Mouse (Mus musculus): Measurements from ENCODE around the gene Arhgap10.

Gene Arhgap10

DNA sequence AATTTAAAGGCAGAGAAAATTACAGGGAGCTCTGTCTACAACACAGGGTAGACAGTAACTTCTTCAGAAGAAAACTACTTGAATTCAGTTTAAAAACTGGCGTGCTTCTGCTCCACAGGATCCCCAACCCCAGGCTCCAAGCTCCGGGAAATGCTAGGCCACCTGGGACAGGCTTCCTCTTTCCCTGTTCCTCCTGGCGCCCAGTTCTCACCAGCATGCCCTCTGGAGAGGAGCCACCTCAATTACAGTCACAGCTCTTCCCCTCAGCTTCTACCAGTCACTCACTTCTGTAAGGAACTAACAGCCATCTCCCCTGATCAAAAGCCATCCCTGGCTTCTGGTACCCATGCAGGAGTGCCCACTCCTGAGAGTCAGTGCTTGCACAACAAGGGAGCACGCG, 32.9 kb downstream of the Arhgap10 start:
- no peak for DNase-seq (ENCODE audit: low spot score)

- DNase-seq (ENCODE audit: low spot score), result no peak
Observed at GRCm38 (mm10) chr8:77484266-77484665, 33.5 kb downstream of the Arhgap10 start.

DNA sequence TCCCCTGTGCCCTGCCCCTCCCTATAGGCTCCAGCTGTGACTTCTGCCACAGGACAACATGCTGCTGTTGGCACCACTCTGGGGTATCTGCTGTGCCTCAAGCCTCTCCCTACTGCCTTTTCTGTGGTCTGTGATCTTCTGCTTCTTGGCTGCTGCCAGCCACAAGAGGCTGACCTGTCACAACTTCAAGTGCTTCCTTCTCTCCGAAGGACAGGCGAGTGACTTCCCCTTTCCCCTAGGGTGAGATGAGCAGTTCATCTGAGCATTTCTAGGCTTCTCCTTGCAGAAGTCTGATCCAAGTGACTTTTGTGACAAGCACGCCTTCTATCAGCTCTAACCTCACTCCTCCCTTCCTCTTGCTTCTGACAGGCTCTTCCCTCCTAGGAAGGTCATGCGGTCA, 34.1 kb downstream of the Arhgap10 start:
- no peak for DNase-seq (ENCODE audit: low spot score)

- DNase-seq (ENCODE audit: low spot score), result no peak
Observed at GRCm38 (mm10) chr8:77481791-77482190, 36.0 kb downstream of the Arhgap10 start.

DNA sequence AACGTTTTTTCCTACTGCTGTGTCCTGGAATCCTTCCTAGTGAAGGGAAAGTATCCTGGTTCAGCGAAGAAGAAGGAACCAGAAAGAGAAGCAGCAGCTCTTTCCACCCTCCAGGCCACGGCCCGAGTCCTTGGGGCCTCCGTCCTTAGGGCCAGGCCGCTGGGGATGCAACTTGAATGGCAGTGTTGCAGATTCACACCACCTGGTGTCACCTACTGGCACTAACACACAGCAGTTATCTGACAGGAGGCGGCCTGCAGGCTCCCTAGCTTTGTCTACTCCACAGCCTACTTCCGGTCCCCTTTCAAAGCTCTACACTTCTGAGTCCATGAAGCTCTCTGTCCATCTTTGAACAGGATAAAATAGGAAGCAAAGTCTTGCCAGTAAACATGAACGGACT, 37.8 kb downstream of the Arhgap10 start:
- DNase-seq (ENCODE audit: low spot score), result no peak

GRCm38 (mm10) chr8:77478913-77479273, 38.9 kb downstream of the Arhgap10 start:
- DNase-seq (ENCODE audit: low spot score), result no peak

GRCm38 (mm10) chr8:77478155-77478912, 39.4 kb downstream of the Arhgap10 start:
- no peak for DNase-seq (ENCODE audit: low spot score)

DNA sequence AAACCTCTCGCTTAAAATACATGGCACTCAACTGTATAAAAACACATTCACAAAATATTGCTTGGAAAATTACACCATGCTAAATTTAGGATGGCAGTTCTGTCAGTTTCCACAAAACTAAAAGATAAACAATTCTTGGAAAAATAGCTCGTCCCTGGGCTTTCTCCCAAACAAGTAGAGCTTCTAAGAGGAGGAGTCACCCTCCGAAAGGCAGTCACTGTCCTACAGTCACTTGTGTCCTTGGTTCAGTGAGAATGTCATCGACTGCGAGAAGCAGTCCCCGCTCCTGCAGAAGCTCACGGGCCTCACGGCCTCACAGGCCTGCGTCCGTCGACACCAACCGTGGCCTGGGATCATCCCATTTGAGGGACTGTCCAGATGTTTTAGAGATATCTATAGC, 40.1 kb downstream of the Arhgap10 start:
- no peak for DNase-seq (ENCODE audit: low spot score)

DNA sequence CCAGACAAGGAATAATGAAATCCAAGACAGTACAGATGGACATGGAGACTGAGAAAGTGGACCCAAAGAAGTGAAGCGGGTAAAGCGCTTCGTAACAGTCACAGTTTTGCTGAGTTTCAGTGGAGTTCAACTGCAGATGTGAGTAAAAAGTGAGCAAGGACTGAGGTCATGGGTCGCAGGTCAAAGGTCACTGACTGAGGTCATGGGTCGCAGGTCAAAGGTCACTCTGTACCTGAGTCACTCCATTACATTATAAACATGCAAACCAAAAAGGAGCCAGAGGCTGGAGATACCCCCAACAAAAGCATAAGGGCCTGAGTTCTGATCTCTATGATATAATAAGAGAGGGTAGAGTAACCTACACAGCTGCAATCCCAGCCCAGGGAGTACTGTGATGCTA, 43.1 kb downstream of the Arhgap10 start:
- no peak for DNase-seq (ENCODE audit: low spot score)

GRCm38 (mm10) chr8:77473773-77474172, 44.0 kb downstream of the Arhgap10 start:
- DNase-seq (ENCODE audit: low spot score), result no peak

- DNase-seq (ENCODE audit: low spot score), result no peak
Observed at GRCm38 (mm10) chr8:77473373-77473772, 44.4 kb downstream of the Arhgap10 start.

DNA sequence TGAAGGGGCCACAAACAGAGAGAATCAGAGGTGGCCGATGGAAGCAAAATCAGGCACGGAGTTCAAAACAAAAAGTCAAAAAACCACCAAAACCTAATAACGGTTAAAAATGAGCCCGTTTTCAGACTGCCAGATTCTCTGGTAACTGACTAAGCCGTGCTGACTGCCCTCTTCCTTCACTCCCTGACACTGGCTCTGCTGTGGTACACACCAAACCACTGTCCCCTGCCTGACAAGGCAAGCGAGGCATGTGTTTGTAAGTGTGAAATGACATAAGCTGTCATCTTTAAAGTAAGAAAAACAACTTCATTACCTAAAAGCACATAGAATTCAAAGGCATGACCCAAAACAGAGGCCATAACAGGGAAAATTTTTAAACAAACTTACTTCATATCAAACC, 56.4 kb downstream of the Arhgap10 start:
- DNase-seq (ENCODE audit: low spot score), result no peak

- no peak for DNase-seq (ENCODE audit: low spot score)
Observed at GRCm38 (mm10) chr8:77460363-77460762, 57.4 kb downstream of the Arhgap10 start.

DNA sequence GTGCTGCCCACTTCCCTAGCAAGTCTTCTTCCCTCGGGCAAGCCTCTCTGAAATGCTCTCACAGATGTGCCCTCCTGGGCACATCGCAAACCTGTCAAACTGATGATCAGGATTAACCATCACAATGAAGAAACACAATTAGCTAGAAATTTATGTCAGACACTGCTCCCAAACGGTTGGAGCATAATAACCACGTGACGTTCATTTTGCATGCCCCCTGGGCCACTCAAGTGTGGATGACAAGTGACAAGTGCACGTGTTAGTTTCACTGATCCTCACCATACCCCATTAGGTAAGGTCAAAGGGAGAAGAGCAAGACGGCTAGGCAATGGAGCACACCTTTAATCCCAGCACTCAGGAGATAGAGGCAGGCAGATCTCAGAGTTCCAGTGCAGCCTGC, 58.1 kb downstream of the Arhgap10 start:
- DNase-seq (ENCODE audit: low spot score), result no peak

DNA sequence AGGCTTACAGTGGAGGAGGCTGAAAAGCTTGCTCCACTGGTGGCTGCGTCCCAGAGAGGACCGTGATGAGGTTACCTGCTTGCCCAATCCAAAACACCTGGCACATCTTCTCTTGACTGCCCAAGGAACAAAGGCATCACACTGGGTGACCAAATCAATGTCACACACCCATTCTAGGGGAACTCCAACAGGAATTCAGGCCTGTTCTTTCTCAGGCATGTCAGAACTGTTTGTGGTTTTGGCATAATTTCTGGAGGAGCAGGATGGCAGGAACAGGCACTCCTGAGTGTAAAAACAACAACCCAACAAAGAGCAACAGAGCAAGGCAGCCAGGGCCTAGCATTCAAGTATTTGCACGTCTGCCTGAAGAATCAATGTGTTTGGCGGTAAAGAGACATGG, 59.2 kb downstream of the Arhgap10 start:
- DNase-seq (ENCODE audit: low spot score), result no peak

DNA sequence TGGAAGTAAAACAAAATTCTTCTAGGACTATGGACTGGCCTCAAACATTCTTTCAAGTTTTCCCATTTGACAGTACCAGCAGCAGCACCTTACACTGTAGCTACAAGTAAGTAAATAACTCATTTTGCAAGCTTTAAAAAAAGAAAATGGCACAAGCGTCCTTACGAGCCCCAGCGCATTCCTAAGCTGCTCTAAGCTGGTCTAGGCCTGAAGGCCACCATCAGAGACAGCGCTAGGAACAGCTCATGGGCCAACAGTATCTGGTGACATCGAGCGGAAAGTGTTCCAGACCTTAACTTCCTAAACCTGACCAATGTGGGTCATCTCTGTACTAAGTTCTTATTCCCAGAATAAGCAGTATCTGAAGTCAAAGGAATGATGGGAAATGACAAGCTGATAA, 61.5 kb downstream of the Arhgap10 start:
- DNase-seq (ENCODE audit: low spot score), result no peak

DNA sequence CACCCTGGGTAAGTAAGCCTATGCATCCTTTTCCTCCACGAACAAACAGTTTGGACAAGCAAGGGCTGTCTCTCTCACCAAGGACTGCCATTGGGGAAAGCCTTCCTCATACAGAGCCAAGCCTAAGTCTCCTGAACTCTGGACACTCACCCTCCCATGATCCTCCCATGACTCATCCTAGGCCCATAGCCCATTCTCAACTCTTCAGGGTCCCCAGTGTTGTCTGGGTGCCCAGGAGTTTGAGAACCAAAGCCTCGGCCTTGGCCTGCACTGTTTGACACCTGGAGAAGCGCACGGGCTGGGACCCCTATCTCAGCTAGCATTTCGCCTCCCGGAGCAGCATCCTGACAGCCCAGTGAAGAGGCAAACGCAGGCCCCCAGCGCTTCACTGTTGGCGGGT, 63.9 kb downstream of the Arhgap10 start:
- no peak for DNase-seq (ENCODE audit: low spot score)

DNA sequence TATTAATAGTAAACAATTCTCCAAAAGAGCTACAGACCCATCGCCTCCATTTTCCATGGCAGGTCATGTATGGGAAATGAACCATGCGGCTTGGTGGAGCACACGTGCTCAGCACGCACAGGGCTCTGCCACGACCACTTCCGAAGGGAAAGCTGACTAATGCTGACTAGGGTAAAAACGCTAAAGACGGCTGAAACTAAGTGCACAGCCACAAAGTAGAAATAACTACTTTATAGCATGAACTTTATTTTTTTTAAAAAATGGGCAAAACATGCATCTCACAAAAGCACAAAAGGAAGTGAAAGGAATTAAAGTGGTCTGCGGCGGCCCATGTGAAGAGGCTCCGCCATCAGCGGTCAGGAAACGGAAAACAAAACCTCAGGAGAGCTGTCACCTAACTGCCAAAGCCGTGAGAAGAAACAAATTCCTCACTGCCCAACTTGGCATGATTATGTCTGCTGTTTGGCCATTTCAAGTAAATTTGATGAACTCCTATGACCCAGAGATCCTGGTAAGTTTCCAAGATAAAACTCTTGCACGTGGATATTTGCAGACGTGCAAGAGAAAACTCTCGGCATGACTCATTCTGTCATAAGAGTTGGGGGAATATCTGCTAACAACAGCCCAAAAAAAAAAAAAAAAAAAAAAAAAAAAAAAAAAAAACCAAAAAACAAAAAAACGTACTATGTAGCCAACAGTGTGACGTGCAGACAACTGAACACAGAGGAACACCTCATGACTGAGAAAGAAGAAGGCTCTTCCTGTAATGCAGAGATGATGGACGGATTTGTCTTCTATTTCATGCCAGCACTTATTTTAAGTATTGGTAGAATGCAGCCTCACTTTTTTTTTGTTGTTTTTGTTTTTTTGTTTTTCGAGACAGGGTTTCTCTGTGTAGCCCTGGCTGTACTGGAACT, 66.0 kb downstream of the Arhgap10 start:
- no peak for DNase-seq (ENCODE audit: low spot score)

DNA sequence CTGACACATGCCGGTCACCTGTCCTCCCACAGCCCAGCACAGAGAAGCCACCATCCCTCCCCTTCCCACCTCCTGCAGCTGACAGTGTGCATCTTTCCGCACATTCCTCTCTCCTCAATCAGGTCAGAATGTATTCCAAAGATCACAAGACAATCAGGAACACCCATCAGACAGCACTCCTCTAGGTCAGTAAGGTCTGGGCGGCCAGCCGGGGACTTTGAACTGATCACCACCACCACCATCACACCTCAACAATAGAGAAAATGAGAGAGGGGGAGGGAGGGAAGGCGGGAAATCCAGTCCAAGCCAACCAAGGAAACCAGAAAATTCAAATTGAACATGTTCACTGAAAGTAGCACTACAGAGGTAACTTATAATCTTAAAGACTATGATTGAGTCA, 66.7 kb downstream of the Arhgap10 start:
- no peak for DNase-seq (ENCODE audit: low spot score)

DNA sequence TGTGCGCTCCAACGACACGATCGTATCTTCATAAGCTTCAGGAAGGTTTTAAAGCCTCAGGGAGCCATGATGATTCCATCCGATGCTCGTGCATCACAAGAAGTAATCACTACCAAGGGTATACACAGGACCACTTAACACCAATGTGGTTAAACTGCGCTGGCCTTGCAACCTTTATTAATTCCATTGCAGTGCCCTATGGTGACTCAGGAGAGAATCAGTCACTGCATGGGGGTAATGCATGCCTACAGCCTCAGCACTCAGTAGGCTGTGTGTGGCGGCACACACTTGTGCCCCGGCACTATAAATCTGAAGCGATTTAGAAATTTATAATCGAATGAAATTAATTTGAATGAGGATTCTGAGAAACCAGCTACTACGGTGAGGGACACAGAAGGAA, 71.5 kb downstream of the Arhgap10 start:
- DNase-seq (ENCODE audit: low spot score), result no peak

DNA sequence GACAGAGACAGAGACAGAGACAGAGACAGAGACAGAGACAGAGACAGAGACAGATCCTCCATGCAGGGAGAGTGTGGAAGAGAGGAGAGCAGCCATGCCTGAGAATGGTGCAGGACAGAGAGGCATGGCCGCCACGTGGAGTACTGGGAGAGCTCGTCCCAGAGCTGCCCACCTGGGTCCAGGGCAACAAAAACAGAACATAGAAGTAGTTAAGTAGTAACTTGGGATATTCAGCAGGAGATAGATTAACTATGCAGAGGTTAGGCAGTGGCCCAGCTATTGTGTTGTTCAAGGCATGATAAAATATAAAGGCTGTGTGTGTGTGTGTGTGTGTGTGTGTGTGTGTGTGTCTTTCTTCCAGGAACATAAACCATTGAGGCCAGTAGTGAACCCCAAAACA, 72.1 kb downstream of the Arhgap10 start:
- DNase-seq (ENCODE audit: low spot score), result no peak

DNA sequence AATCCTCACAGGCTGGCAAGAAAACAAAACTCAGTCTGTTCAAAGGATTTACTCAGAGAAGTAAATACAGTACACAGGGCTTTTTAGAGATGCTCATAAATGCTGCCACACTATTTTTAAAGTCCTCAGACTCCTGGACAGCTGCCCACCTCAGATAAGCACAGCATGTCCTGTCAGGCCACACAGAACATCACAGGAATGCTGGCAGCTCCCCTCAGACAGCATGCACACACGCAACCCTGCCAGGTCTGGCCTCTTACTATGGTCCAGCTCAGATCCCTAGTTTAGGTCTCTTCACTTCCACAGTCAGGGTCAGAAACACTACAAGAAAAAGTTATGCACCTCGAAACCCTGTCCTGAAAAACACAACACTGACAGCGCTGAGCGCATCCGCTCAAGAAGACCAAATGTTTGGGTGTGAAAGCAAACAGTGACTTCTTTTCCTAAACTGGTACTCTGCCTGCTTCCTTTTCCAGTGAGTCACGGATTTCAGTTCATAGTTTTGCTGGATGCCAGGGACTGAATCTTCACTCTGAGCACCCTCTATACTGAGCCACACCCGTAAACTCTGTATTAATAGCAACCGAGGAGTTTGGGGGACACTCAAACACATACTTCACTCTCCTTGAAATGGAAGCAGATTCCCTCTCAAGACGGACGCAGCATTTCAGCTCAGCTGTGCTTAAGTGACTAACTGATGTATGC, 73.4 kb downstream of the Arhgap10 start:
- DNase-seq (ENCODE audit: low spot score), result no peak

DNA sequence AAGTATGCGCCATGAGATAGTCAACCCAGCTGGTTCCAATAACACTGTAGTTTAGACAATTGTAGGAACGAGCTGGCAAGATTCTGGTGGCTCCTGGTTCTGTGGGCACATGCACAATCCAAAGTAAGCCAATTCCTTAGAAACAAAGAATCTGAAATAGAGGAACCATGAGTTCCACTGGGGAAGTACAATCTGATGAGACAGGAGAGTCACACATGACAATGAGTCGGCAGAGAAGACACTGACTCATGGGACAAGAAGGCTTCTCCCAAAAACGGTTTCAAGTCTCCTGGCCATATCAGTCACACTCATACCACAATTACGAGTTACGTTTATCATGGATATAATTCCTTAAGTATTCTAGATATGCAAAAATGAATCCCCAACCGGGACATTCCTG, 75.3 kb downstream of the Arhgap10 start:
- DNase-seq (ENCODE audit: low spot score), result no peak

Data from layer of hippocampus, adult 11-12 months (tissue).